Mouse (Mus musculus): ENCODE data around the gene Prdx1. TPM values are rescaled to one million over a fixed set of nuclear protein-coding genes. Genes with fewer than 3 reads are reported as not detected.

Prdx1 gene
- polyA plus RNA-seq, 1 experiment from 2014 or later = 430 TPM

DNA sequence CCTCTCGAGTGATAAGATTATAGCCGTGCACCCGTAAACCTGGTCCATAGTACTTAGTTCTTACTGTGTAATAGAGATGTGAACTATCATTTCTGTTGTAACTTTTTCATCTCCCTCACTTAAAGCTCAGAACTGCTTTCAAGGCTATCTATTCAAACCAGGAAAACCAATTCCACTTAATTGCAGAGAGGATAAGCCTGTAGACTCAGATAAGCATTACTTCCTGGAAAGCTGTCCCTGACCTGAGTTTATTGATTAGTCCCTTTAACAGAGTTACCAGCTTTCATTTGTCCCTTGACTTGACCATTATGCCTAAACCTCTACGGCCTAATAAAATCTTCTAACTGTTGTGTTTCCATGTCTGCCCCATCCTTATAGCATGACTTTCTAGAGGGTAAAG lies 1.4 kb upstream of the Prdx1 start:
- Histone ChIP-seq H3K27me3 (ENCODE audit: control insufficient read depth, insufficient read depth, low read length) (no peaks in the 10 kb centered on the region), H3K4me2 (ENCODE audit: low read length) (no peak overlapping the region), H3K36me3 (ENCODE audit: control insufficient read depth, insufficient read depth, low read length) (no peaks in the 10 kb centered on the region), H3K9ac (replicated peaks; ENCODE audit: low read length) (no peak overlapping the region), H3K4me1 (ENCODE audit: control insufficient read depth, insufficient read depth, low read length) (peaks cover 18% of the 10 kb centered on the region), H3K27ac (replicated peaks; ENCODE audit: low read depth, low read length) (no peak overlapping the region), H3K4me3 (replicated peaks; ENCODE audit: low read depth, low read length) (no peak overlapping the region), H3K9me3 (ENCODE audit: control insufficient read depth, low read length) (no peaks in the 10 kb centered on the region)
- 93% methylated on average over 4 of the region's 4 CpGs for WGBS
- ATAC-seq (ENCODE audit: low FRiP score, low TSS enrichment) (no peak), DNase-seq (no peak)

DNA sequence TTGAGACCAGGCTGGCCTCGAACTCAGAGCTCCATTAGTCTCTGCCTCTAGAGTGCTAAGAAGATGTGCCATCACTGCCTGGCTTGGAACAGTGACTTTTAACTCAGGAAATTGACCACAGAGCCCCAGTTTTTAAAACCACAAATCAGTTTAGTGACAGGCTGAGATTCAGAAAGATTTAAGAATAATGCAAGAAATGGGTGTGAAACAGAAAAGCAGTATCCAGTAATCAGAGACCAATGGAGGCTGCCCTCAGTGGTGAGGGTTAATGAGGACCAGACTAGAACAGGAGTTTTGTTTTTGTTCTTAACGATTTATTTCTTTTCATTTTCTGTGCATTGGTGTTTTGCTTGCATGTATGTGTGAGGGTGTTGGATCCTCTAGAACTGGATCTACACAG lies 679 bp upstream of the Prdx1 start:
- Histone ChIP-seq H3K9ac (replicated peaks; ENCODE audit: low read length) (peak overlapping the region; percentile 56; the same call in 1 of the 2 replicates), H3K4me3 (replicated peaks; ENCODE audit: low read depth, low read length) (peak overlapping the region; percentile 60; the same call in 1 of the 2 replicates), H3K9me3 (ENCODE audit: control insufficient read depth, low read length) (no peaks in the 10 kb centered on the region), H3K4me2 (ENCODE audit: low read length) (peak overlapping the region; percentile 73), H3K36me3 (ENCODE audit: control insufficient read depth, insufficient read depth, low read length) (no peaks in the 10 kb centered on the region), H3K27me3 (ENCODE audit: control insufficient read depth, insufficient read depth, low read length) (no peaks in the 10 kb centered on the region), H3K27ac (replicated peaks; ENCODE audit: low read depth, low read length) (peak overlapping the region; percentile 74; the same call in 1 of the 2 replicates), H3K4me1 (ENCODE audit: control insufficient read depth, insufficient read depth, low read length) (peaks cover 18% of the 10 kb centered on the region)
- no peak for ATAC-seq (ENCODE audit: low FRiP score, low TSS enrichment)
- WGBS = 80% methylated on average over 2 of the region's 2 CpGs
- no peak for DNase-seq

DNA sequence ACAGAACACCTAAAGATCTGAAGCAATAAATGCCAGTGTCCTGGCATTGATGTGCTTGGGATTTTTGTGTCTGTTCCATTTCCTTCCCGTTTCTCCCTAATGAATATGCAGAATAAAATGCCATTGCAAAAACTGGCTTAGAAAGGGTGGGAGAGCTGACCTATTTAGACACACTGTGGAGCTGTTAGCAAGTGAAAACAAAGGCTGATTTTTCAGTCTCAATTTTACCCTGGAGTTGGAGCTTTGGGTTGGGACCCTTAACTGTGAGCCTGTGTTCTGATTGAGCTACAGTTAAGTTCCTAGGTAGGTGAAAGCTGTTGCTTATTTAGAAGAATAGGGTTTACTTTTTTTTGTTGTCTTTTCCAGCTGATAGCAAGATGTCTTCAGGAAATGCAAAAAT lies 1.7 kb downstream of the Prdx1 start:
- H3K27me3 ChIP-seq (ENCODE audit: control insufficient read depth, insufficient read depth, low read length) = no peaks in the 10 kb centered on the region
- peak overlapping the region; percentile 60; the same call in 1 of the 2 replicates for H3K4me3 ChIP-seq (replicated peaks; ENCODE audit: low read depth, low read length)
- no peak overlapping the region for H3K27ac ChIP-seq (replicated peaks; ENCODE audit: low read depth, low read length)
- DNase-seq (no peak), ATAC-seq (ENCODE audit: low FRiP score, low TSS enrichment) (no peak)
- no peaks in the 10 kb centered on the region for H3K9me3 ChIP-seq (ENCODE audit: control insufficient read depth, low read length)
- H3K36me3 ChIP-seq (ENCODE audit: control insufficient read depth, insufficient read depth, low read length) = peaks cover 6% of the 10 kb centered on the region; the same call in 1 of the 2 replicates
- H3K4me1 ChIP-seq (ENCODE audit: control insufficient read depth, insufficient read depth, low read length) = peaks cover 18% of the 10 kb centered on the region
- 10% methylated on average over 1 of the region's 1 CpGs for WGBS
- peak overlapping the region; percentile 73 for H3K4me2 ChIP-seq (ENCODE audit: low read length)
- H3K9ac ChIP-seq (replicated peaks; ENCODE audit: low read length) = no peak overlapping the region

DNA sequence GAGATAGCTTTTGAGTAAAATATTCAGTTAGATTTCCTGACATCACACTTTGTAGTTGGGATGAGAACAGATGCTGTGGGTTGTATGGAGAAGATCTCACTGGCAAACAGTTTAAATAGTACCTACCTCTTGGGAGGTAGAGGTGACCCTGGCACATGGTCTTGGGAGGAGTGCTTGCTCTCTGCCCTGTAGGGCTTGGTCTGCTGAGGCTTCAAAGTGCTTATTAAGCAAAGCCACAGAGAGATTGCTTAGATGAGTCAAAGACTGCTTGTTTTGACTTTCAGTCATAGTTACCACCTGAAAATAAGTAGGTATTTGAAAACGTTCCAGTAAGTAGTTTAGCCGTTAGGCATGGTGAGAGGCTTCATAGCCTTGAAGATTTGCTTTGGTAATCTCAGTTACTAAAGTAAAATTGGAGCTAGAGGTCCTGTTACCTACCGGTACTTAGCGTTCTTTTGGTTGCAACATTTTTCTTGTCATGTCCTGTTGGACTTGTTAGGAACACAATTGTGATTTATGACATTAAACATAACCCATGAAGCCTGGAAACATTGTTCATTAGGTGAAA lies 4.0 kb downstream of the Prdx1 start:
- Histone ChIP-seq H3K4me3 (replicated peaks; ENCODE audit: low read depth, low read length) (no peak overlapping the region), H3K27ac (replicated peaks; ENCODE audit: low read depth, low read length) (no peak overlapping the region), H3K9ac (replicated peaks; ENCODE audit: low read length) (no peak overlapping the region), H3K4me1 (ENCODE audit: control insufficient read depth, insufficient read depth, low read length) (peaks cover 18% of the 10 kb centered on the region), H3K9me3 (ENCODE audit: control insufficient read depth, low read length) (no peaks in the 10 kb centered on the region), H3K36me3 (ENCODE audit: control insufficient read depth, insufficient read depth, low read length) (peaks cover 20% of the 10 kb centered on the region), H3K27me3 (ENCODE audit: control insufficient read depth, insufficient read depth, low read length) (no peaks in the 10 kb centered on the region), H3K4me2 (ENCODE audit: low read length) (no peak overlapping the region)
- no peak for DNase-seq
- 95% methylated on average over 4 of the region's 4 CpGs for WGBS
- ATAC-seq (ENCODE audit: low FRiP score, low TSS enrichment) = no peak

DNA sequence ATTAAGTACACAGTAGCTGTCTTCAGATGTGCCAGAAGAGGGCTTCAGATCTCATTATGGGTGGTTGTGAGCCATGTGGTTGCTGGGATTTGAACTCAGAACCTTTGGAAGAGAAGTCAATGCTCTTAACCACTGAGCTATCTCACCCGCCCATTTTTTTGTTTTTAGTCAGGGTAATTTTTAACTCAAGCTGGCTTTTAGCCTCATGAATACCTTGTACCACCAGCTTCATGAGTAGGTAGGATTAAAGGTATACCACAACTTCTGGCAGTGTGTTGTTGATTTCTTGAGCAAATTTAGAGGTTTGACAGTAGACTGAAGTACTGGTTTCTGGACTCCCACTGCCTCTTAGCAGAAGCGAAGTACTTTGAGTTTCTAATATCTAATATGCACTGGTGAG lies 6.8 kb downstream of the Prdx1 start:
- no peak for ATAC-seq (ENCODE audit: low FRiP score, low TSS enrichment)
- Histone ChIP-seq H3K9ac (replicated peaks; ENCODE audit: low read length) (no peak overlapping the region), H3K9me3 (ENCODE audit: control insufficient read depth, low read length) (no peaks in the 10 kb centered on the region), H3K36me3 (ENCODE audit: control insufficient read depth, insufficient read depth, low read length) (peaks cover 37% of the 10 kb centered on the region), H3K4me1 (ENCODE audit: control insufficient read depth, insufficient read depth, low read length) (peaks cover 2% of the 10 kb centered on the region; the same call in 1 of the 2 replicates), H3K4me3 (replicated peaks; ENCODE audit: low read depth, low read length) (no peak overlapping the region), H3K4me2 (ENCODE audit: low read length) (no peak overlapping the region), H3K27me3 (ENCODE audit: control insufficient read depth, insufficient read depth, low read length) (no peaks in the 10 kb centered on the region), H3K27ac (replicated peaks; ENCODE audit: low read depth, low read length) (no peak overlapping the region)
- DNase-seq = no peak
- 88% methylated on average over 2 of the region's 2 CpGs for WGBS

DNA sequence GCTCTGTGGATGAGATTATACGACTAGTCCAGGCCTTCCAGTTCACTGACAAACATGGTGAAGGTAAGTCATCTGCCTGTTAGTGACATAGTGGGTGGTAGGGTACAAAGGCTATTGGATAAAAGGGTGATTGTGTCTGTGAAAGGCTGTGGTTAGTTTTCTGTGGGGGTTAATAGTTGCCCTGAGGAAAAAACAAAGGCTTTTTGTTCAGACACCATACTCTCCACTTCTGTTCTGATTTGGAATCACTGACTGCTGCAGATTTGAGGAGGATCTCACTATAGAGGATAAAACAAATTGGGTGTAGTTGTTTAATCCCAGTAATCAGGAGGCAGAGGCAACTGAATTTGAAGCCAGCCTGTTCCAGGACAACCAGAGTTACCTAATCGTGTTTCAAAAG lies 8.4 kb downstream of the Prdx1 start:
- Histone ChIP-seq H3K9ac (replicated peaks; ENCODE audit: low read length) (no peak overlapping the region), H3K4me1 (ENCODE audit: control insufficient read depth, insufficient read depth, low read length) (no peaks in the 10 kb centered on the region), H3K4me3 (replicated peaks; ENCODE audit: low read depth, low read length) (no peak overlapping the region), H3K4me2 (ENCODE audit: low read length) (no peak overlapping the region), H3K27ac (replicated peaks; ENCODE audit: low read depth, low read length) (no peak overlapping the region), H3K27me3 (ENCODE audit: control insufficient read depth, insufficient read depth, low read length) (no peaks in the 10 kb centered on the region), H3K9me3 (ENCODE audit: control insufficient read depth, low read length) (no peaks in the 10 kb centered on the region), H3K36me3 (ENCODE audit: control insufficient read depth, insufficient read depth, low read length) (peaks cover 43% of the 10 kb centered on the region)
- ATAC-seq (ENCODE audit: low FRiP score, low TSS enrichment) (no peak), DNase-seq (no peak)
- WGBS = 92% methylated on average over 2 of the region's 2 CpGs

DNA sequence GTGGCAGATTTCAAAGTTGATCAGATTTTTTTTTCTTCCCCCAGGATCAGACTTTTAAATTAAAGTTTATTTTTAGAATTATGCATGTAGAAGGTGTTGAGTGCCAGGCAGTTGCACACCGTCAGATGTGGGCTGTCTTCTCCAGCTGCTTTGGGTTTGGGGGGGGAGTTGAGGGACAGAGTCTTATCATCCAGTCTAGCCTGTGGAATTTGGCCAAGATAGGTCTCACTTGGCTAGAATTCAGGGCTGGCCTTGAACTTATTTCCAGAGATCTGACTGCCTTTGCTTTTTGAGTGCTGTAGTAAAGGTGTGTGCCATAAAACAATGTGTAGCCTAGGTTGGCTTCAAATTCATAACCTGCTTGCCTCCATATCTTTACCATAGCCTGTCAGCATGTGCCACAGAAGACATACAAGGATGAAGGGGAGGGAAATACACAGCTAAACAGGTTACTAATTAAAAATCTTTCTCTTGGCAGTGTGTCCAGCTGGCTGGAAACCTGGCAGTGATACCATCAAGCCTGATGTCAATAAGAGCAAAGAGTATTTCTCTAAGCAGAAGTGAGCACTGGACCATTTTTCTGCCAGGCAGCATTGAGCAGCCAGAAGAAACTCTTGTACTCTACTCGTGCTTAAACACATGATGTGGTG lies 13.5 kb downstream of the Prdx1 start:
- H3K4me3 ChIP-seq (replicated peaks; ENCODE audit: low read depth, low read length) = no peak overlapping the region
- no peak overlapping the region for H3K27ac ChIP-seq (replicated peaks; ENCODE audit: low read depth, low read length)
- H3K36me3 ChIP-seq (ENCODE audit: control insufficient read depth, insufficient read depth, low read length) = peaks cover 42% of the 10 kb centered on the region
- H3K9ac ChIP-seq (replicated peaks; ENCODE audit: low read length) = no peak overlapping the region
- DNase-seq (no peak), ATAC-seq (ENCODE audit: low FRiP score, low TSS enrichment) (no peak)
- no peaks in the 10 kb centered on the region for H3K4me1 ChIP-seq (ENCODE audit: control insufficient read depth, insufficient read depth, low read length)
- WGBS = 86% methylated on average over 2 of the region's 2 CpGs
- H3K4me2 ChIP-seq (ENCODE audit: low read length) = no peak overlapping the region
- no peaks in the 10 kb centered on the region for H3K9me3 ChIP-seq (ENCODE audit: control insufficient read depth, low read length)
- no peaks in the 10 kb centered on the region for H3K27me3 ChIP-seq (ENCODE audit: control insufficient read depth, insufficient read depth, low read length)

DNA sequence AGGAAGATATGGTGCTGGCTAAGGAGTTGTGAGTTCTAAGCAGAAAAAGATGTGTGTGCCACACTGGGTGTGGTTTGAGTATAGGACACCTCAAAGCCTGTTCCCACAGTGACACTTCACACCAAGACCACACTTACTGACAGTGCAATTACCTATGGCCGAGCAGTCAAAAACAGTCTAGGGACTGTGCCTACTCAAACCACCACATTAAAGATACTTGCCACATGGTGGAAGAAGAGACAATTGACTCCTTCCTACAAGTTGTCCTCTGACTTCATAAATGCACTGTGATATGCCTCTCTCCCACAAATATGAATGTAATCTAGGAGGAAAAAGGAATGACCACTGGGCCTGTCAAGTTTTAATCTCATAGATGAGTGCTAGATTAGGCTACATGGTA lies 15.6 kb downstream of the Prdx1 start:
- ATAC-seq (ENCODE audit: low FRiP score, low TSS enrichment) (no peak), DNase-seq (no peak)
- Histone ChIP-seq H3K9me3 (ENCODE audit: control insufficient read depth, low read length) (no peaks in the 10 kb centered on the region), H3K27me3 (ENCODE audit: control insufficient read depth, insufficient read depth, low read length) (no peaks in the 10 kb centered on the region), H3K4me2 (ENCODE audit: low read length) (no peak overlapping the region), H3K36me3 (ENCODE audit: control insufficient read depth, insufficient read depth, low read length) (peaks cover 28% of the 10 kb centered on the region), H3K9ac (replicated peaks; ENCODE audit: low read length) (no peak overlapping the region), H3K27ac (replicated peaks; ENCODE audit: low read depth, low read length) (no peak overlapping the region), H3K4me1 (ENCODE audit: control insufficient read depth, insufficient read depth, low read length) (no peaks in the 10 kb centered on the region), H3K4me3 (replicated peaks; ENCODE audit: low read depth, low read length) (no peak overlapping the region)
- 87% methylated on average over 1 of the region's 1 CpGs for WGBS

DNA sequence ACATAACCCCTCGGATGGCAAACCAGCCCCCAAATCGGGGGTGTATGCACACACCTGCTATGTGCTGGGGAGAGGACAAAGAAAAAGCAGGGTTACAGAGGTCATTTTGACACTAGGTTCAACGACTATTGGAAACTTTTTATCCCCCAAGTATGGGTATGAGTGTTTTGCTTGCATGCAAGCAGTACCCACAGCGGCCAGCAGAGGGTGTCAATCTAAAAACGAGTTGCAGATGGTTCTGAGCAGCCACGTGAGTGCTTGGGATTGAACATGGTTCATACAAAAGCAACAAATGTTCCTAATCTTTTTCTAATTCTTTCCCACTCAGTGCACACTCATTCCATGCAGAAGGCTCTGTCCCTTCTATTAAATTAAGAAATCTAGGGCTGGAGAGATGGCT lies 18.5 kb downstream of the Prdx1 start:
- no peak overlapping the region for H3K4me2 ChIP-seq (ENCODE audit: low read length)
- no peak overlapping the region for H3K4me3 ChIP-seq (replicated peaks; ENCODE audit: low read depth, low read length)
- no peak overlapping the region for H3K27ac ChIP-seq (replicated peaks; ENCODE audit: low read depth, low read length)
- no peaks in the 10 kb centered on the region for H3K9me3 ChIP-seq (ENCODE audit: control insufficient read depth, low read length)
- ATAC-seq (ENCODE audit: low FRiP score, low TSS enrichment) = no peak
- H3K27me3 ChIP-seq (ENCODE audit: control insufficient read depth, insufficient read depth, low read length) = no peaks in the 10 kb centered on the region
- H3K4me1 ChIP-seq (ENCODE audit: control insufficient read depth, insufficient read depth, low read length) = peaks cover 6% of the 10 kb centered on the region
- H3K9ac ChIP-seq (replicated peaks; ENCODE audit: low read length) = no peak overlapping the region
- WGBS = 40% methylated on average over 6 of the region's 6 CpGs
- DNase-seq = peak; percentile 75
- peaks cover 19% of the 10 kb centered on the region for H3K36me3 ChIP-seq (ENCODE audit: control insufficient read depth, insufficient read depth, low read length)
